Mouse (Mus musculus) erythroblast, embryonic 14.5 days (primary cell): ENCODE data around the gene Exoc4.

Source experiments
- GATA1 ChIP-seq: IDR thresholded peaks from 2 replicates; pipeline ENCODE4 v1.6.1; 2012; ENCODE audit warnings: low read length, inconsistent platforms, mixed read lengths
- TAL1 ChIP-seq: IDR thresholded peaks from 3 replicates; pipeline ENCODE4 v1.6.1; 2012; ENCODE audit warnings: low read length, inconsistent platforms, mixed read lengths

GRCm38 (mm10) chr6:33263950-33264349 is 15.1 kb downstream of the Exoc4 start:
- TF ChIP-seq TAL1, result no peak
- no peak for TF ChIP-seq GATA1
